Mouse (Mus musculus) frontal cortex, postnatal 10 days (tissue): ENCODE results near the gene Gm10271.

ENCODE experiments used
- DNase-seq, 2 experiments: peaks; one replicate each; pipeline ENCODE4 v3.0.0; 2022; ENCODE audit warnings: low spot score in 2 of 2, mixed read lengths in 1 of 2

Gene Gm10271

GRCm38 (mm10) chr10:116932418-116932817 lies 40.0 kb downstream of the Gm10271 start:
- DNase-seq: no peak

GRCm38 (mm10) chr10:116931497-116932179 lies 40.8 kb downstream of the Gm10271 start:
- no peak for DNase-seq

GRCm38 (mm10) chr10:116930936-116931335 lies 41.5 kb downstream of the Gm10271 start:
- no peak for DNase-seq

GRCm38 (mm10) chr10:116930506-116930905 lies 41.9 kb downstream of the Gm10271 start:
- DNase-seq: no peak

GRCm38 (mm10) chr10:116928826-116929225 lies 43.6 kb downstream of the Gm10271 start:
- no peak for DNase-seq

GRCm38 (mm10) chr10:116926428-116927113 lies 45.8 kb downstream of the Gm10271 start:
- DNase-seq: no peak

GRCm38 (mm10) chr10:116923651-116924495 lies 48.5 kb downstream of the Gm10271 start:
- no peak for DNase-seq

- DNase-seq: no peak
These were observed 50.2 kb downstream of the Gm10271 start for GRCm38 (mm10) chr10:116922161-116922560.

- DNase-seq: no peak
These were observed 51.0 kb downstream of the Gm10271 start for GRCm38 (mm10) chr10:116921416-116921815.

- no peak for DNase-seq
These were observed 51.8 kb downstream of the Gm10271 start for GRCm38 (mm10) chr10:116920641-116921040.

GRCm38 (mm10) chr10:116919368-116920317 lies 52.8 kb downstream of the Gm10271 start:
- DNase-seq: no peak

- no peak for DNase-seq
These were observed 55.8 kb downstream of the Gm10271 start for GRCm38 (mm10) chr10:116916581-116916980.

- no peak for DNase-seq
These were observed 57.1 kb downstream of the Gm10271 start for GRCm38 (mm10) chr10:116915286-116915685.

GRCm38 (mm10) chr10:116914586-116914985 lies 57.8 kb downstream of the Gm10271 start:
- no peak for DNase-seq

- DNase-seq: no peak
These were observed 58.6 kb downstream of the Gm10271 start for GRCm38 (mm10) chr10:116913647-116914273.

GRCm38 (mm10) chr10:116912850-116913249 lies 59.6 kb downstream of the Gm10271 start:
- DNase-seq: no peak

GRCm38 (mm10) chr10:116908901-116909642 lies 63.3 kb downstream of the Gm10271 start:
- DNase-seq: no peak
